Mouse (Mus musculus): ENCODE results near the gene Ptrh2. TPM values are rescaled to one million over a fixed set of nuclear protein-coding genes. Genes with fewer than 3 reads are reported as not detected.

Gene Ptrh2
- polyA plus RNA-seq, 1 experiment from 2014 or later = 28.9 TPM

DNA sequence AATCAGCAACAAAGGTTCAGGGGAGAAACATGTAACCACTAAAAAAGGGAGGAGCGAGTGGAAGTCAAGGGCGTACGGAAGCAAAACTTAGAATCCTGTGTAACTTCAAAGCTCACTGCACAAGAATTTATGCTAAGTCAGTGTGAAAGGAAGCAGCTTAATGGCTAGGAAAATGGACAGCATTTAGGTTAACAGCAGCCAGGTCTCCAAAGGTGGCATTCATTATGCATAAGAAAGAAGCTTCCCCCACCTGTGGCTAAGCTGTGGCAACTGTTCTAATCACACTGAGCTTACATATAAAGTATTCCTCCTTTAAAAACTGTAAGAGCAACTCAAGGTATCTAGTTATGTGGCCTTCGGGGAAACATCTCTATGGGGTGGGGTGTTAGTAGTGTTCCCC, 17.4 kb downstream of the Ptrh2 start:
- Histone ChIP-seq H3K4me3 (no peak overlapping the region), H3K27me3 (no peaks in the 10 kb centered on the region), H3K9ac (no peak overlapping the region), H3K9me3 (no peaks in the 10 kb centered on the region), H3K27ac (no peak overlapping the region), H3K4me1 (no peaks in the 10 kb centered on the region), H3K36me3 (peaks cover 85% of the 10 kb centered on the region), H3K4me2 (no peak overlapping the region)
- WGBS = 90% methylated on average over 4 of the region's 4 CpGs
- no peak for ATAC-seq (ENCODE audit: insufficient number of reproducible peaks, low FRiP score, low TSS enrichment, low read depth)

DNA sequence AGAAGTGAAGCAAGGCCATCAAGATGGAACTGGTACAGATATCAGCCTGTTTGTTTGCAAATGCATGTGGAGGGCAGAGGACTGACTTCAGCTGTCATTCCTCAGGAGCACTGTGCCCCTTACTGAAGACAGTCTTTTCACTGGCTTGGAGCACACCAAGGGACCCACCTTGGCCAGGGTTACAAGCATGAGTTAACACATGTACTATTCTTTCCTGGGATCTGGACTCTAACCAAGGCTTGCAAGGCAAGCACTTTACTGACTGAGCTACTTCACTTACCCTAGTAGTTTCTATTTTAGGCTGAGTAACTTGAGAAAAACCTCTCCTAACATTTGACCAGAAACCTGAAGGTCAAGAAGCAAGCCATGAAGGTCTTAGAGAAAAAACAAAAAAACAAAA, 30.8 kb downstream of the Ptrh2 start:
- H3K4me3 ChIP-seq = no peak overlapping the region
- H3K9me3 ChIP-seq = no peaks in the 10 kb centered on the region
- no peaks in the 10 kb centered on the region for H3K27me3 ChIP-seq
- H3K4me2 ChIP-seq = no peak overlapping the region
- no peaks in the 10 kb centered on the region for H3K4me1 ChIP-seq
- ATAC-seq (ENCODE audit: insufficient number of reproducible peaks, low FRiP score, low TSS enrichment, low read depth) = no peak
- H3K27ac ChIP-seq = no peak overlapping the region
- no peak overlapping the region for H3K9ac ChIP-seq
- H3K36me3 ChIP-seq = peaks cover 70% of the 10 kb centered on the region

GRCm38 (mm10) chr11:86717306-86718065, 33.7 kb downstream of the Ptrh2 start:
- 83% methylated on average over 6 of the region's 6 CpGs for WGBS
- Histone ChIP-seq H3K36me3 (peaks cover 63% of the 10 kb centered on the region), H3K4me1 (no peaks in the 10 kb centered on the region), H3K27me3 (no peaks in the 10 kb centered on the region), H3K4me3 (no peak overlapping the region), H3K27ac (no peak overlapping the region), H3K9me3 (no peaks in the 10 kb centered on the region), H3K9ac (no peak overlapping the region), H3K4me2 (no peak overlapping the region)
- ATAC-seq (ENCODE audit: insufficient number of reproducible peaks, low FRiP score, low TSS enrichment, low read depth) = no peak

- peaks cover 66% of the 10 kb centered on the region for H3K36me3 ChIP-seq
- no peaks in the 10 kb centered on the region for H3K27me3 ChIP-seq
- H3K4me1 ChIP-seq = no peaks in the 10 kb centered on the region
- no peak for ATAC-seq (ENCODE audit: insufficient number of reproducible peaks, low FRiP score, low TSS enrichment, low read depth)
- H3K9ac ChIP-seq = no peak overlapping the region
- no peaks in the 10 kb centered on the region for H3K9me3 ChIP-seq
- no peak overlapping the region for H3K4me2 ChIP-seq
- H3K4me3 ChIP-seq = no peak overlapping the region
- WGBS = 91% methylated on average over 3 of the region's 3 CpGs
- H3K27ac ChIP-seq = no peak overlapping the region
Measured at GRCm38 (mm10) chr11:86718369-86718768, 34.6 kb downstream of the Ptrh2 start.

DNA sequence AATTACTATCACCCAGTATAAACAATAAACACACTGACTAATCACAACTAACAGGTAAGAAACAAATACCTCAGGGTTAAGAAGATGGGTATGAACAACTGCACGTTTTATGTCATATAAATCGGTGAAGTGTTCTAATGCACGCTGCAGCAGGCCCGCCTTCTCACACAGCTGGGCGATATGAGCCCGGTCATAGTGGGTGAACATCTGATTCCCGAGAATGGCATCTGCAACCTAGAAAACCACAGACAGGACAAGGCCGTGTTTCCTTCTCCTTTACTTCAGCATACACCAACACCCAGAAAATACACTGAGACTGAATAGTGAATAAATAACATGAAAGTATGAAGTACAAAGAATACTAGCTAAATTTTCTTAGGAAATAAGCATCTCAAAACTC, 35.6 kb downstream of the Ptrh2 start:
- Histone ChIP-seq H3K4me3 (no peak overlapping the region), H3K4me1 (no peaks in the 10 kb centered on the region), H3K27ac (no peak overlapping the region), H3K9me3 (no peaks in the 10 kb centered on the region), H3K36me3 (peaks cover 67% of the 10 kb centered on the region), H3K27me3 (no peaks in the 10 kb centered on the region), H3K9ac (no peak overlapping the region), H3K4me2 (no peak overlapping the region)
- ATAC-seq (ENCODE audit: insufficient number of reproducible peaks, low FRiP score, low TSS enrichment, low read depth) = no peak
- 85% methylated on average over 8 of the region's 8 CpGs for WGBS

DNA sequence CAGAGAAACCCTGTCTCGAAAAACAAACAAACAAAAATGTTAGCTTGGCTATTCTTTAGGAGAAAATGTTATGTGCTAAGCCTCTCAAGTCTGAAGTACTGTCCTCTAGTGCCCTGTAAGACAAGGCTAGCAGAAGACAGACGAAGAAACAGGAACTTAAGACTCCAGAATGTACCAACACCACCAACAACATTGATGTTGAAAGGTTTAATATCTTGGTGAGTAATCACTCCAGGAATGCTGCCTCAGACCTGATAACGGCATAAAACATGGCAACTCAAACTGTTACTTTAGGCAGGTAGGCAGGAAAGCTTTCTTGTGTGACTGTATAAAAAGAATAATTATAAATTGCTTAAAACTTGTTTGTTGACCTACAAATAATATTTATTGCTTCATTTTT, 40.2 kb downstream of the Ptrh2 start:
- 84% methylated on average over 3 of the region's 3 CpGs for WGBS

GRCm38 (mm10) chr11:86724982-86725381, 41.2 kb downstream of the Ptrh2 start:
- WGBS = 85% methylated on average over 7 of the region's 7 CpGs
- H3K9me3 ChIP-seq = no peaks in the 10 kb centered on the region
- no peak for ATAC-seq (ENCODE audit: insufficient number of reproducible peaks, low FRiP score, low TSS enrichment, low read depth)
- H3K4me3 ChIP-seq = no peak overlapping the region
- no peaks in the 10 kb centered on the region for H3K27me3 ChIP-seq
- H3K27ac ChIP-seq = no peak overlapping the region
- H3K36me3 ChIP-seq = peaks cover 60% of the 10 kb centered on the region
- no peaks in the 10 kb centered on the region for H3K4me1 ChIP-seq
- H3K4me2 ChIP-seq = no peak overlapping the region
- no peak overlapping the region for H3K9ac ChIP-seq

More for the DNA sequence above, 40.2 kb downstream of the Ptrh2 start:
- Histone ChIP-seq H3K4me2 (no peak overlapping the region), H3K9me3 (no peaks in the 10 kb centered on the region), H3K36me3 (peaks cover 62% of the 10 kb centered on the region), H3K4me1 (no peaks in the 10 kb centered on the region), H3K4me3 (no peak overlapping the region), H3K9ac (no peak overlapping the region), H3K27me3 (no peaks in the 10 kb centered on the region), H3K27ac (no peak overlapping the region)
- ATAC-seq (ENCODE audit: insufficient number of reproducible peaks, low FRiP score, low TSS enrichment, low read depth) = no peak

DNA sequence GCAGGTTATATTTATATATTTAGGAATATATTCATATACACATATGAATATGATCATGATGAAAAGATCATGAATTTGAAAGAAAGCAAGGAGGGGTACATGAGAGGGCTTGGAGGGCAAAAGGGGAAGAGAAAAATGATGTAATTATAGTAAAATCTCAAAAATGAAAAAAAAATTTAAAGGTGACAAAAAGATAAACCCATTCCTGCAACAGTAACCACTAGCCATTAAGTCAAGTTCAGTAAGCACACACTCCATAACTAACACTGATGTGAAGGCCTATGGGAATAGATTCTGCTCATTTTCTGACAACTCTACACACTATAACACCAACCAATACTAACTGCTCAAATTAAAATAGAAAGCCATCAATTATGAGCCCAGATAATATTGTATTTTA, 41.8 kb downstream of the Ptrh2 start:
- Histone ChIP-seq H3K27me3 (no peaks in the 10 kb centered on the region), H3K36me3 (peaks cover 57% of the 10 kb centered on the region)

GRCm38 (mm10) chr11:86731443-86731842, 47.7 kb downstream of the Ptrh2 start:
- no peak overlapping the region for H3K27ac ChIP-seq
- H3K9ac ChIP-seq = no peak overlapping the region
- no peaks in the 10 kb centered on the region for H3K9me3 ChIP-seq
- peaks cover 50% of the 10 kb centered on the region for H3K36me3 ChIP-seq
- H3K4me2 ChIP-seq = no peak overlapping the region
- ATAC-seq (ENCODE audit: insufficient number of reproducible peaks, low FRiP score, low TSS enrichment, low read depth) = no peak
- no peak overlapping the region for H3K4me3 ChIP-seq
- H3K4me1 ChIP-seq = no peaks in the 10 kb centered on the region
- no peaks in the 10 kb centered on the region for H3K27me3 ChIP-seq
- 85% methylated on average over 2 of the region's 2 CpGs for WGBS

More for the DNA sequence above, 41.8 kb downstream of the Ptrh2 start:
- Histone ChIP-seq H3K4me2 (no peak overlapping the region), H3K4me1 (no peaks in the 10 kb centered on the region), H3K4me3 (no peak overlapping the region), H3K27ac (no peak overlapping the region), H3K9ac (no peak overlapping the region), H3K9me3 (no peaks in the 10 kb centered on the region)
- ATAC-seq (ENCODE audit: insufficient number of reproducible peaks, low FRiP score, low TSS enrichment, low read depth) = no peak

- Histone ChIP-seq H3K27me3 (no peaks in the 10 kb centered on the region), H3K4me1 (no peaks in the 10 kb centered on the region), H3K4me2 (no peak overlapping the region), H3K9me3 (no peaks in the 10 kb centered on the region), H3K9ac (no peak overlapping the region), H3K36me3 (peaks cover 34% of the 10 kb centered on the region), H3K27ac (no peak overlapping the region), H3K4me3 (no peak overlapping the region)
- ATAC-seq (ENCODE audit: insufficient number of reproducible peaks, low FRiP score, low TSS enrichment, low read depth) = no peak
- WGBS = 76% methylated on average over 10 of the region's 10 CpGs
Measured at GRCm38 (mm10) chr11:86734241-86734939, 50.6 kb downstream of the Ptrh2 start.

DNA sequence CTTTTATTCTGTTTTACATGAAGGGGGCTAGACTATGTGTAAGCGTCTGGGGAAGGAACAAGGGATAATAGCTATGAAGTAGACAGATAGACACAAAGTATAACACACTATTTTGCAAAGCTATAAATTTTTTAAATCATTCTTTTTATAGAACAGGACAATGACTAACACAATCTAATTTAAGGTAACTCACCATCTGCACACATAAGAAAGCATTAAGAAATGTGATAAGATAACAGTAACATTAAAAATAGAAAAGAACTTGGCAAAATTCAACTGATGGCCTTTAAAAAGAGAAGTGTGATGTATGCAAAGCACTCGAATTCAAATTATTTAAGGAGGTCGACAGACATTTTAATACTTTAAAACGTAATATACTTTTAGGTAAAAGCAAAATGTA, 51.2 kb downstream of the Ptrh2 start:
- ATAC-seq (ENCODE audit: insufficient number of reproducible peaks, low FRiP score, low TSS enrichment, low read depth) = no peak
- Histone ChIP-seq H3K4me2 (no peak overlapping the region), H3K4me1 (no peaks in the 10 kb centered on the region), H3K9ac (no peak overlapping the region), H3K27ac (no peak overlapping the region), H3K27me3 (no peaks in the 10 kb centered on the region), H3K4me3 (no peak overlapping the region), H3K36me3 (peaks cover 30% of the 10 kb centered on the region), H3K9me3 (no peaks in the 10 kb centered on the region)
- 86% methylated on average over 4 of the region's 4 CpGs for WGBS

DNA sequence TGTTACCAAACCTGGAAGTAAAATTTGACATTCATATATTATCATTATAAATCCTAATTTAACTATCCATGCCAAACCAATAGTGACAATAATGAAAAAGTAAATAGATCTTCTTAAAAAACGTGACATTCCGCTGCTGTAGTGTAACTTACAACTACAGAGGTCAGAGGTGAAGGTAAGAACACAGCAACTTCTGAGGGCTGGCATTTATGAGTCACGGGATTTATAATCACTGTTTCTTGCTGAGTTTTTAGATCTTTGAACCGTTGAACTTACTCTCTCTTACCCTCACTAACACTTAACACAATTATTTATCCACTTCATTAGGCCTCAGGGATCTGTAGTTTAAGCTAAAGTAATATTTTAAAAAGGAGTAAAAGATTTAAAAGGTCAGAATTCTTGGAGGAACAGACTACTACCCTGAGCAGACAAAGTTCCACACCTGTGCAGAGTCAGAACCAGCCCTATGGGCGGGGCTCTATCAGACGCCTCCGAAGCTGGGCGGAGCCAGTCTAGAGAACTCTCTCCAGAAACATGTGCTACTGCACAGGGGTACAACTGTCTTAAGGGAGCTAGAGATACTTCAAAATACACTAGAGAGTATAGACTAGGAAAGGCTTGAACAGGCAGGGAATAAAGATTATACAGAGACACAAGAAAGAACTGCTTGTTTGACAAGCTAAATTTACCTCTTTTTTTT, 53.7 kb downstream of the Ptrh2 start:
- Histone ChIP-seq H3K27me3 (no peaks in the 10 kb centered on the region), H3K4me1 (no peaks in the 10 kb centered on the region), H3K4me2 (no peak overlapping the region), H3K27ac (no peak overlapping the region), H3K36me3 (peaks cover 10% of the 10 kb centered on the region), H3K9me3 (no peaks in the 10 kb centered on the region), H3K4me3 (no peak overlapping the region), H3K9ac (no peak overlapping the region)
- WGBS = 62% methylated on average over 8 of the region's 8 CpGs
- no peak for ATAC-seq (ENCODE audit: insufficient number of reproducible peaks, low FRiP score, low TSS enrichment, low read depth)
